Mouse (Mus musculus) erythroblast, embryonic 14.5 days (primary cell): Measurements from ENCODE around the gene Dhx34.

ENCODE experiments used
- GATA1 ChIP-seq: IDR thresholded peaks from 2 replicates; pipeline ENCODE4 v1.6.1; 2012; ENCODE audit warnings: low read length, inconsistent platforms, mixed read lengths
- TAL1 ChIP-seq: IDR thresholded peaks from 3 replicates; pipeline ENCODE4 v1.6.1; 2012; ENCODE audit warnings: low read length, inconsistent platforms, mixed read lengths

- TF ChIP-seq GATA1 (no peak), TAL1 (no peak)
These were observed 36.0 kb upstream of the Dhx34 start for GRCm38 (mm10) chr7:16257830-16258229.
